Mouse (Mus musculus): ENCODE measurements around the gene Gcsam.

Gcsam gene

DNA sequence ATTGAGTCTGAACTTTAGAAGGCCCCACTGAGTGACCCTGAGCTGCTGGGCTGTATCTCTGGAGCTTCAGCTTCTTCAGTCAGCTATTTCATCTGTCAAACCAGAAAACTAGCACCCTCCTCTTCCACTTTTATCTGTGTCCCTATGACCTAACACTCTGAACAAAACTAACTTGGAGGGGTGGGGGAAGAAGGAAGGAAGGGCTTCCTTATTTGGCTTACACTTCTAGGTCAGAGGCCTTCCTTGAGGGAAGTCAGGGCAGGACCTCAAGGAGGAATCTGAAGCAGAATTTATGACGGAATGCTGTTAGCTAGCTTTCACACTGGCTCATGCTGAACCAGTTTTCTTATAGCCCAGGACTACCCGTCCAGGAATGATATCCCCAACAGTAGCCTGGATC is 41.3 kb downstream of the Gcsam start:
- no peak for DNase-seq (ENCODE audit: low spot score in 2 of 2)

DNA sequence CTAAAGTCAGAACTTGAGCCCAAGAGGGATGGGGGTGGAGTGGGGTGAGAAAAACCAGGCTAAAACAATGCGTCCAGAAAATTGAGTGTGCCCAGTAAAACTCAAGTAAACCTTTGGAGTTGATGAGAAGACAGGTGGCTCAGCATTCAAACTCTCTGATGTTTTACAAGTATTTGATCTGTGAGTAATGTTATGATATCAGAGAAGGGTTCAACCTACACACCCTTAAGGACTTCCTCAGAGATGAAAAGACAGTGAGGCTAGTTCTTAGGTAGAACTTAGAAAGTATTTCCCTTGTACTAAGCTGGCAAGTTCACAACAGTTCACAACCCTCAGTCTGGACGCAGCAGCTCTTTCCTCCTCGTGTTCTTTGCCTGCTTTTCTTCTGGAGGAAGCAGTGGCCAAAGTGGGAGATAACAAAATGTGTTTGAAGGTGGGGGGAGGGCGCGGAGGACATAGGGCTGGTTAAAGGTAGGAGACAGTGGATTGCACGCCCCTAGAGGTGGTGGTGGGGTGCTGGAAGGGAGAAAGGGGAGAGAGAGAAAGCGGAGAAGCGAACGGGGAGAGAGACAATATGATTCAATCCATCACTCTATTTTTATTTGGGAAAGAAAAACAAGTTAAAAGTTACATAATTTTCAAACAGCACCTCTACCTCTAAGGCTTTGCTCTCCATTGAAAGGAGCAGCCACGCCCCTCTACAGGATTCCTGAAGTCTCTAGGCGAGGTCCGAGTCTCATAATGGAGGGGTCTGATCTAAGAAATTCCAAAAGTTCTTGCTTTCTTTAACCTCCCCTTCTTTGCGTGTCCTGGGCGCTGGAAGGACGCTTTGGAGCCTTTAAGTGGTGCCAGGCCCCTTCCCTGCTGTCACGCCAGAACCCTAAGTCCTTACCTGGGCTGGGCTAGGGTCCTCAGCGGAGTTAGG is 43.1 kb downstream of the Gcsam start:
- no peak for DNase-seq (ENCODE audit: low spot score in 2 of 2)

DNA sequence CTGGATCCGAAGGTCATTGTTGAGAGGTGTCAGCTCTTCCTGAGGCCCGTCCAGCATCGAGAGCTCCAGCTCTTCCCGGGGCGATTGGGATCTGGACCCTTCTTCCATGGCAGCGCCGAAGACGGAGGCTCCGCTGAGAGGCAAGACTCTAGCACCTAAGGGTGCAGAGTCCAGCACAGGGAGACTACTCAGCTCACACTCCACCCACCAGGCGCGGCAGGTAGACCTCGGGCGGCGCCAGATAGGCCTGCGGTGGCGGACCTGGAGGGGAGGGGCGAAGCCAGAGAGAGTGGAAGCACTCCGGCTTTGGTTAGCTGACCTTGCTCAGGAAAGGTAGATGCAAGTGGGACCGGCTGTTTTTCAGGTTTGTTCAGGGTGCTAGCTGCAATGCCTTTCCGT is 43.8 kb downstream of the Gcsam start, which contains the start of gene BC016579:
Gene BC016579 (minus strand): TSS at position 135 of the 399 bp plus-strand sequence.
- no peak for DNase-seq (ENCODE audit: low spot score in 2 of 2)

DNA sequence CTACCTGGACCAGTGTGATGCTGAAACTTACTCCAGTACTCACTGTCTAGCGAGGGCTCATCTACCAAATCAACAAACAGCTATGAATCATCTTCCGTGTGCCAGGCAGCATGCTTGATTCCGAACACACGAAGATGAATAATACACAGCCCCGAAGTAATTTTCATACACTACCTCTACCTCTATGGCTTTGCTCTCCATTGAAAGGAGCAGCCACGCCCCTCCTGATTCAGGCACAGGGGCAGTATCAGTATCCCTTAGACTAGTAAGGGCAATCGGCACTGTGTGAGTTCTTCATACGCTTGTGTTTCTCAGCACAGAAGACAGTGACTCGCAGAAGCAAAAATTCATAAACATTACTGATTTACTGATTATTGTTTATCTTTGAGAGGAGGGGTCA is 44.3 kb downstream of the Gcsam start:
- DNase-seq (ENCODE audit: low spot score in 2 of 2): no peak

DNA sequence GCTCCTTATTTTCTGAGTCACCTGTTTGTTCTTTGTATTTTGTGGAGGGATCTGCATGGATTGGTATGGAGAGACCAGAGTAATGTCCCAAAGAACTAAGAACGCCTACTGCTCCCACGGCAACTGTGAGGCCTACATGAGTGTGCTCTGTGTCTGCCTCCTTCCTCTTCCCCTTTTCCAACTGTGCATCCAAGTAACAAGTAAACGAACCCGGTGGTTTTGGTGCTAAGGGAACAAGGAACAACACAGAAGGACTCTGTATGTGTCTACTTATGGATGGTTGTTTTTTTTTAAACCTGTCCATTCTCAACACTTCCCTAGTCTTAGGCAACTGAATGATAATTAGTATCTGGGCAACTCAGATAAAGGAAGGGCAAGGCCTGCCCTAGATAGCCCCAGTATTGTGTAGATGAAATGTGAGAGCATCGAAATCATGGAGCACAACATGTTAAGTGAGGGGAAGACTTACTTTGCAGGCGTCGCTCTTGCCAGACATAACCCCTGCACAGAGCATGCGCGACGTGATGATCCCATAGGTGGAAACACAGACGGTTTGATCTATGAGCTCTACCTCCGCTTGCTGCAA is 47.5 kb downstream of the Gcsam start:
- no peak for DNase-seq (ENCODE audit: low spot score in 2 of 2)

DNA sequence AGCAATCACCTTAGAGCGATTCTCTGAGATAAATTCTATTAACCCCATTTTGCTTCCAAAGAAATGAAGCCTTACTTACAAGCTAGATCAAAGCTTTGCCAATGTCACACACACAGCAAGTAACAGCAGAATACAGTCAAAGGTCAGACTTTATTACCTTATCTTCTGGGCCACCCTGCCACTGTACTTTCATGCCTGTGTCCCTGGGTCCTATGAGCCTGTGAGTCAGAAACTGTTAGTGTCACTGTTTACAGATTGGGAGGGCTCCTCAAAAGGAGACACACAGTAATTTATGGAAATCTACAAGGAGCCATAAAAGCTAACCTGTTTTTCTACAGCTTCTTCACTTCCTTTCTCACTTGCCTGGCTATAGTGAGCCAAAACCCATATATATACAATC is 48.1 kb downstream of the Gcsam start:
- DNase-seq (ENCODE audit: low spot score in 2 of 2): no peak

DNA sequence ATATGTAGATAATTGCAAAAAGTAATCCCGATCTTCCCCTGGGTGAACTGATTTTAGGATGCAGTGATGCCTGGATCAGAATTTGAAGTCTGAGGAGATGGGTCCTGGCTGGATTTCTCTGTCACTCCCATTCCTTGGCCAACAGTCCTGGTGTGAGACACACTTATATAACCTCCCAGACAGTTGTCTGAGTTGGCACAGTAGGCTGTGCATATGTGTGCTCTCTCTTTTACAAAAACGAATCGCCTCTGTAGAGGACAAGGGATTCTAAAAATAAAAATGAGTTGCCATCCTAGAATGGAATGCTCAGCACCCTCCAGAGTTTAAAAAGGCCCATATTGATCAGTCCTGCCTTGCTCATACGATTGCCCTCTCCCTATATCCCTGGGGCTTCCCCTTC is 49.4 kb downstream of the Gcsam start:
- DNase-seq (ENCODE audit: low spot score in 2 of 2): no peak

DNA sequence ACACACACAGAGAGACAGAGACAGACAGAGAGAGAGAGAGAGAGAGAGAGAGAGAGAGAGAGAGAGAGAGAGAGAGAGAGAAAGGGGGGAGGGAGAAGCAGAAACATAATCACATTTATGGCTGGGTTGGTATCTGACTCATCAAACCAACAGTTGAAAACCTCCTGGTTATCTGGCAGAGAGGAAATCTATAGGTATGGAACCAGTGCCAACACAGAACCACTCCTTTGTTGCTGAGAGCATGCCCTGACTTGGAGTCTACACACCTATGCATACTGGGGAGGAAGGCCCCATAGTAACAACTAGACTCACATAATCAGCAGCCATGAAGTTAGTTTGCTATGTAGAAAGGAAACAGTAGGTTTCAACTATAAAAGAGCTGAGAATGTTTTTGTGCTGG is 52.2 kb downstream of the Gcsam start:
- DNase-seq (ENCODE audit: low spot score in 2 of 2): no peak

DNA sequence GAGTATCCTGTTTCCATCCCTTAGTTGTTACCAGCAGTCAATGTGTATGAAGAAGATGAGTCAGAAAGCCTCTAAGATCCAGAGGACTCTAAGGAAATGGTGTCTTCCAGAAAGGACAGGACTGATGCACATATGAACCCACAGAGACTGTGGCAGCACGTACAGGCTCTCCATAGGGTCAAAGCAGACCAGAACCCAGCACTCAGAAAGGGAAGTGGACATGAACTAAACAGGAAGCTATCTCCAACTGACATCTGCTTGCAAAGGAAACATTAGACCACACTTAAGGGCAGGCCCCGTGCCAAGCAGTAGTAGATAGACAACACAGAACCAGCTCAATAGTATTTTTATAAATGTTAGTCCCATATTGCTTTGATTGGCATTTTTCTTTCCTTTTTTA is 56.0 kb downstream of the Gcsam start:
- DNase-seq (ENCODE audit: low spot score in 2 of 2): peak; percentile 21 to 34

DNA sequence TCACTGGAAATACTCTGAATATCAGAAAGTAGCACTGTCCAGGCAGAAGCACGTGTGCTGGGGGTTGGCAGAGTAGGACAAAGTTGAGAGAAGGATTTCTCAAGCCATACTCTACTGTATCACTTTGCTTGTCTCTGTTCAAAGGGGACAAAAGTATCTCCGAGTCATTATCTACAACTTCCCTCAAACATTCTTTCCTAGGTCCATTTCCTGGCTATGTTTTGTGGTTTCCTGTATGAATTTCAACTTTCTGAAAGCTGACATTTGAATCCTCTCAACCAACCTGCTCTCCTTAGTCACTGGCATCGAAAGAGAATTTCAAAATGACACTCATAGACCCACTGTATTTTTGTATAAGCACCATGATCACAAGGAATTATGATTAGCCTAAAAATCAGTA is 58.0 kb downstream of the Gcsam start:
- DNase-seq (ENCODE audit: low spot score in 2 of 2): no peak

DNA sequence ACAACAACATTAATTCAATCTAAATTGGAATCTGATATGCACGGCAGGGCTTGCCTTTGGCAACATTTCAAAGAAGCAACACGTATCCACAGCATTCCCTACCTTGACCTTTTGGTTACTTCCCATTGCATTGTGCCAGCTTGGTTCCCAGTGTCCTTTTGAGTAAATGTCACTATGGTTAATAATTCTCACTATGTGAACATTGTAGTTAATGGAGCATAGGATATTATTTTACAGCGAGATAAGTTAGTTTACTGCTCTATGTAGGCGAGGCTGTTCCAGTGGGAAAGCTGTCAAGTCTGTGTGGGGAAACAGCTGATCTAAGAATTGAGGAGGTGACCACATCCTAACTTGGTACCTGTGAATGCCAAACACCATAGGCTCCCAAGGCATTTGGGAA is 59.8 kb downstream of the Gcsam start:
- no peak for DNase-seq (ENCODE audit: low spot score in 2 of 2)
